Mouse (Mus musculus): ENCODE measurements around the gene Hsd17b13. TPM values are rescaled to one million over a fixed set of nuclear protein-coding genes. Genes with fewer than 3 reads are reported as not detected.
"Not testable (repeated sequence)": the region's sequence is repeated elsewhere in the genome, so short reads cannot be mapped to it uniquely, and the experiment has no call there.

Gene Hsd17b13
- polyA plus RNA-seq, 1 experiment from 2014 or later: not detected

GRCm38 (mm10) chr5:103938547-103939349 lies 38.5 kb downstream of the Hsd17b13 start:
- H3K27ac ChIP-seq (ENCODE audit: low read depth, low read length): 0 out of 2 replicates have a peak overlapping the region, but pooled peaks have one; percentile 27
- DNase-seq (ENCODE audit: low spot score) (peak; percentile 76), ATAC-seq (ENCODE audit: insufficient read depth, low FRiP score, low TSS enrichment) (peak; percentile 88)
- WGBS: 21% methylated on average over 11 of the region's 11 CpGs
- H3K4me2 ChIP-seq (ENCODE audit: low read depth): no peak overlapping the region; the same call in 1 of the 2 replicates
- H3K27me3 ChIP-seq (ENCODE audit: control insufficient read depth, insufficient read depth, low read length): peaks cover 29% of the 10 kb centered on the region
- H3K9ac ChIP-seq (ENCODE audit: low read length): no peak overlapping the region
- H3K9me3 ChIP-seq (ENCODE audit: control insufficient read depth, low read length): no peaks in the 10 kb centered on the region
- peaks cover 10% of the 10 kb centered on the region; the same call in 1 of the 2 replicates for H3K4me1 ChIP-seq (ENCODE audit: control insufficient read depth, insufficient read depth, low read length)
- H3K4me3 ChIP-seq (ENCODE audit: low read depth, low read length): no peak overlapping the region
- H3K36me3 ChIP-seq (ENCODE audit: control insufficient read depth, insufficient read depth, low read length): no peaks in the 10 kb centered on the region

- ATAC-seq (ENCODE audit: insufficient read depth, low FRiP score, low TSS enrichment) (no peak), DNase-seq (ENCODE audit: low spot score) (peak; percentile 54)
- Histone ChIP-seq H3K27ac (ENCODE audit: low read depth, low read length) (no peak overlapping the region), H3K36me3 (ENCODE audit: control insufficient read depth, insufficient read depth, low read length) (no peaks in the 10 kb centered on the region), H3K27me3 (ENCODE audit: control insufficient read depth, insufficient read depth, low read length) (peaks cover 27% of the 10 kb centered on the region), H3K9ac (ENCODE audit: low read length) (no peak overlapping the region), H3K4me1 (ENCODE audit: control insufficient read depth, insufficient read depth, low read length) (peaks cover 10% of the 10 kb centered on the region; the same call in 1 of the 2 replicates), H3K4me2 (ENCODE audit: low read depth) (no peak overlapping the region), H3K4me3 (ENCODE audit: low read depth, low read length) (no peak overlapping the region), H3K9me3 (ENCODE audit: control insufficient read depth, low read length) (no peaks in the 10 kb centered on the region)
- WGBS: 54% methylated on average over 14 of the region's 14 CpGs
These were observed 40.2 kb downstream of the Hsd17b13 start for GRCm38 (mm10) chr5:103936906-103937589.

DNA sequence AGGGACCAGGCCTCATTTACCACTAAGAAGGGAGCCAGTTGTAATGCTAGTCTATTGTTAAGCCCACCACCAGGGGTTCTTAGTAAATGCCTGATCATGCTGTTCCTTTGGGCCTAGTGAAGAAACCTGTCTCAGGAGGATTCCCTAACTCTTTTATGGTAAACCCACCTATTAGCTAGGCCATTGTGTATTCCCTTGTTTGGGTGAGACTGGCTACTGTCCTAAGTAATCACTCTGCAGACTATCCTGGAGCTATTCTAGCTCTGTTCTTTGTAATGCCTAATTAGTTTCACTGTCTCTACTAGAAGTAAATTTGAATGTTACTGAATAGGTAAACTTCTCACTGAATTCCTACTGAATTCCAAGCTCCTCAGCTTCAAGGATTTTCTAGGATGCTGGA lies 45.3 kb downstream of the Hsd17b13 start:
- H3K27ac ChIP-seq (ENCODE audit: low read depth, low read length); H3K9me3 ChIP-seq (ENCODE audit: control insufficient read depth, low read length); H3K27me3 ChIP-seq (ENCODE audit: control insufficient read depth, insufficient read depth, low read length); H3K4me2 ChIP-seq (ENCODE audit: low read depth); H3K4me3 ChIP-seq (ENCODE audit: low read depth, low read length); DNase-seq (ENCODE audit: low spot score); ATAC-seq (ENCODE audit: insufficient read depth, low FRiP score, low TSS enrichment); H3K9ac ChIP-seq (ENCODE audit: low read length); H3K36me3 ChIP-seq (ENCODE audit: control insufficient read depth, insufficient read depth, low read length); H3K4me1 ChIP-seq (ENCODE audit: control insufficient read depth, insufficient read depth, low read length): not testable (repeated sequence)

DNA sequence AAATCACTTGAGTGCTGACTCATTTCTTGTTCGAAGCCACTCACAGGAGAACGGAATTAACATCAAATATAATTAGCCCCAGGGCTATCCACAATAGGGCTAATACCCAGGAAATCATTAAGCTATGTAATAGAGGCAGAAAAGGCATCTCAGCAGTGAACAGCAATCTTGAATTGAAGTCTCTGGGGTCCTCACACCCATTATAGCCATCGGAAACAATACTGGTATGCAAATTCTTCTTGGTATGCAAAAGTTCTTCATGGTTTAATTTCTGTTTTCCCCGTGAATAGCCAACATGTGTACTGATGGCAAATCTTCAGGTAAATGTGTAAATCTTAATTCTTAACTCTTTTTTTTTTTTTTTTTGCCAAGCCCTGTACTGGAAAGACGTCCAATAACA lies 46.7 kb downstream of the Hsd17b13 start:
- Histone ChIP-seq H3K9ac (ENCODE audit: low read length) (no peak overlapping the region), H3K27ac (ENCODE audit: low read depth, low read length) (no peak overlapping the region), H3K4me2 (ENCODE audit: low read depth) (no peak overlapping the region), H3K27me3 (ENCODE audit: control insufficient read depth, insufficient read depth, low read length) (peaks cover 3% of the 10 kb centered on the region; the same call in 1 of the 2 replicates), H3K4me1 (ENCODE audit: control insufficient read depth, insufficient read depth, low read length) (no peaks in the 10 kb centered on the region), H3K4me3 (ENCODE audit: low read depth, low read length) (no peak overlapping the region), H3K36me3 (ENCODE audit: control insufficient read depth, insufficient read depth, low read length) (no peaks in the 10 kb centered on the region), H3K9me3 (ENCODE audit: control insufficient read depth, low read length) (no peaks in the 10 kb centered on the region)
- WGBS: 79% methylated on average over 5 of the region's 5 CpGs
- no peak for DNase-seq (ENCODE audit: low spot score)
- ATAC-seq (ENCODE audit: insufficient read depth, low FRiP score, low TSS enrichment): no peak

- H3K9ac ChIP-seq (ENCODE audit: low read length): no peak overlapping the region
- H3K4me1 ChIP-seq (ENCODE audit: control insufficient read depth, insufficient read depth, low read length): no peaks in the 10 kb centered on the region
- H3K36me3 ChIP-seq (ENCODE audit: control insufficient read depth, insufficient read depth, low read length): no peaks in the 10 kb centered on the region
- H3K4me3 ChIP-seq (ENCODE audit: low read depth, low read length): no peak overlapping the region
- no peaks in the 10 kb centered on the region for H3K9me3 ChIP-seq (ENCODE audit: control insufficient read depth, low read length)
- H3K27me3 ChIP-seq (ENCODE audit: control insufficient read depth, insufficient read depth, low read length): no peaks in the 10 kb centered on the region
- ATAC-seq (ENCODE audit: insufficient read depth, low FRiP score, low TSS enrichment) (no peak), DNase-seq (ENCODE audit: low spot score) (no peak)
- H3K4me2 ChIP-seq (ENCODE audit: low read depth): no peak overlapping the region
- no peak overlapping the region for H3K27ac ChIP-seq (ENCODE audit: low read depth, low read length)
- WGBS: 93% methylated on average over 7 of the region's 7 CpGs
These were observed 49.0 kb downstream of the Hsd17b13 start for GRCm38 (mm10) chr5:103928196-103928550.

DNA sequence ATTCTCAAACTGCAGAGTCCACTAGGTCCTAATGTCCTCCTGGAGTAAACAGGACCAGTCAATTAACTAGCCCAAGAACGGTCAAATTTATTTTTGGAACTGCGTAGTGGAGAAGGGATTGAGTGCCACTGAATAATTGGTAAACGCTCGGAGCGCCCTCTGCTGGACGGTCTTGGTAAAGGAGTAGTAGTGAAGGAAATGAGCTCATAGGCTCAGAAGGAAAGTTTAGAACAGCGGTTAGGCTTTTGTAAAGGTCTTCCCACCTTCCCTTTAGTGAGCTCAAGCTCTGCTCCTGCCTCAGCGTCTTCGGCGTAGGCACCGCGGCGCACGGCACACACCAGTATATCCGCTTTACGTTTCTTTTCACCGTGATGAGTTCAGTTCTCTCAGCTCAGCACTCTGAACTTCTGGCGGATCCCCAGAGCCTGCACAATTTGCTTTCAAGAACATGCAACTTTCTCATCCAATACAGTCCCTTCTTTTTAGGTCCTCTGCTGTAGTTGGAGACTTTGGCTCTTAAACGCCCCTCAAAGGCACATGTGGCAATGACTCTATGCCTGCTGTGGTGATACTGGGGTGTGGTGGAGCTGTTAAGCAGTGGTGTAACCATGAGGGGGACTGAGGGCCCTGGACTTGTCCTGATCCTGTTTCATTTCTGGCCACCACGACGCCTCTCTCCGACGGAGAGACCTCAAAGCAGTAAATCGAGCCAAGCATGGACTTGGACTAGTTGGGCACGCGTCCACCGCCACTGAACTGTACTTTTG lies 49.6 kb downstream of the Hsd17b13 start:
- H3K27ac ChIP-seq (ENCODE audit: low read depth, low read length): no peak overlapping the region
- no peaks in the 10 kb centered on the region for H3K4me1 ChIP-seq (ENCODE audit: control insufficient read depth, insufficient read depth, low read length)
- H3K4me2 ChIP-seq (ENCODE audit: low read depth): peak overlapping the region; percentile 8
- no peaks in the 10 kb centered on the region for H3K36me3 ChIP-seq (ENCODE audit: control insufficient read depth, insufficient read depth, low read length)
- ATAC-seq (ENCODE audit: insufficient read depth, low FRiP score, low TSS enrichment) (peak; percentile 48; the same call in 1 of the 2 replicates), DNase-seq (ENCODE audit: low spot score) (peak; percentile 86)
- H3K9me3 ChIP-seq (ENCODE audit: control insufficient read depth, low read length): no peaks in the 10 kb centered on the region
- no peak overlapping the region for H3K4me3 ChIP-seq (ENCODE audit: low read depth, low read length)
- H3K9ac ChIP-seq (ENCODE audit: low read length): no peak overlapping the region
- H3K27me3 ChIP-seq (ENCODE audit: control insufficient read depth, insufficient read depth, low read length): no peaks in the 10 kb centered on the region
- 29% methylated on average over 27 of the region's 27 CpGs for WGBS

DNA sequence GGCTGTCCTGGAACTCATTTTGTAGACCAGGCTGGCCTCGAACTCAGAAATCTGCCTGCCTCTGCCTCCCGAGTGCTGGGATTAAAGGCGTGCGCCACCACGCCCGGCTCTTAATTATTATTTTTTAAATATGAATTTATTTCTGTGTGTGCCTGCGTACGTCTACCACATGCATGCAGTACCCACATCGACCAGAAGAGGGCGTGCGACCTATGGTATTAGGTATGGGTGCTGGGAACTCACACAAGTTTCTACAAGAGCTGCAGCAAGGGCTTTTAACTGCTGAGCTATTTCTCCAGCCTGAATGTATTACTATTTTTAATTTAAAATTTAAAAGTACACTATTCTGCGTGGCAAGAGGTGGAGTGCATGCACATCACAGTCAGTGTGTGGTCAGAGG lies 50.8 kb downstream of the Hsd17b13 start:
- 66% methylated on average over 12 of the region's 12 CpGs for WGBS
- ATAC-seq (ENCODE audit: insufficient read depth, low FRiP score, low TSS enrichment): 0 out of 2 replicates have a peak, but pooled peaks have one; percentile 13
- Histone ChIP-seq H3K36me3 (ENCODE audit: control insufficient read depth, insufficient read depth, low read length) (no peaks in the 10 kb centered on the region), H3K4me3 (ENCODE audit: low read depth, low read length) (no peak overlapping the region), H3K4me1 (ENCODE audit: control insufficient read depth, insufficient read depth, low read length) (no peaks in the 10 kb centered on the region), H3K27me3 (ENCODE audit: control insufficient read depth, insufficient read depth, low read length) (no peaks in the 10 kb centered on the region), H3K27ac (ENCODE audit: low read depth, low read length) (no peak overlapping the region), H3K4me2 (ENCODE audit: low read depth) (no peak overlapping the region), H3K9me3 (ENCODE audit: control insufficient read depth, low read length) (no peaks in the 10 kb centered on the region), H3K9ac (ENCODE audit: low read length) (no peak overlapping the region)
- DNase-seq (ENCODE audit: low spot score): peak; percentile 42

- Histone ChIP-seq H3K9me3 (ENCODE audit: control insufficient read depth, low read length) (no peaks in the 10 kb centered on the region), H3K4me1 (ENCODE audit: control insufficient read depth, insufficient read depth, low read length) (no peaks in the 10 kb centered on the region), H3K27me3 (ENCODE audit: control insufficient read depth, insufficient read depth, low read length) (no peaks in the 10 kb centered on the region), H3K4me2 (ENCODE audit: low read depth) (no peak overlapping the region), H3K4me3 (ENCODE audit: low read depth, low read length) (no peak overlapping the region), H3K27ac (ENCODE audit: low read depth, low read length) (no peak overlapping the region), H3K36me3 (ENCODE audit: control insufficient read depth, insufficient read depth, low read length) (no peaks in the 10 kb centered on the region), H3K9ac (ENCODE audit: low read length) (no peak overlapping the region)
- WGBS: 93% methylated on average over 2 of the region's 2 CpGs
- ATAC-seq (ENCODE audit: insufficient read depth, low FRiP score, low TSS enrichment) (no peak), DNase-seq (ENCODE audit: low spot score) (no peak)
These were observed 53.5 kb downstream of the Hsd17b13 start for GRCm38 (mm10) chr5:103923755-103924154.
